Mouse (Mus musculus): ENCODE results near the gene Shisal1. TPM values are rescaled to one million over a fixed set of nuclear protein-coding genes. Genes with fewer than 3 reads are reported as not detected.

The Shisal1 gene
- total and polyA plus RNA-seq, 3 experiments: not detected

- DNase-seq (ENCODE audit: low read depth, low spot score): no peak
- no peaks in the 10 kb centered on the region for H3K9me3 ChIP-seq (replicated peaks; ENCODE audit: insufficient read depth, low read length)
- no peaks in the 10 kb centered on the region for H3K36me3 ChIP-seq (ENCODE audit: control insufficient read depth in 1 of 2, insufficient read depth in 2 of 2, low read length in 2 of 2)
- no peaks in the 10 kb centered on the region for H3K27me3 ChIP-seq (ENCODE audit: control insufficient read depth in 1 of 2, insufficient read depth in 2 of 2, low read length in 2 of 2)
- no peak overlapping the region for H3K4me3 ChIP-seq (ENCODE audit: control insufficient read depth in 1 of 2, insufficient read depth in 1 of 2, low read depth in 2 of 2, low read length in 2 of 2)
- TF ChIP-seq CHD1 (IDR thresholded peaks at IDR 0.05; ENCODE audit: low read depth, low read length) (no peak), USF2 (IDR thresholded peaks at IDR 0.05; ENCODE audit: borderline replicate concordance in 1 of 2, insufficient read depth in 1 of 2, low read depth in 1 of 2, low read length in 2 of 2) (no peak), KAT2A (conservative IDR thresholded peaks at IDR 0.05; ENCODE audit: low read depth, low read length) (no peak), ETS1 (IDR thresholded peaks at IDR 0.05; ENCODE audit: low read depth, low read length) (no peak), POLR2AphosphoS2 (IDR thresholded peaks at IDR 0.05; ENCODE audit: low read length) (no peak), BHLHE40 (IDR thresholded peaks at IDR 0.05; ENCODE audit: borderline replicate concordance, low read depth, low read length) (no peak), NRF1 (IDR thresholded peaks at IDR 0.05; ENCODE audit: insufficient read depth, low read depth, low read length, poor library complexity, severe bottlenecking) (no peak), TAL1 (IDR thresholded peaks at IDR 0.05; ENCODE audit: low read length) (no peak), E2F4 (IDR thresholded peaks at IDR 0.05; ENCODE audit: borderline replicate concordance, low read depth, low read length) (no peak), SIN3A (IDR thresholded peaks at IDR 0.05; ENCODE audit: low read length) (no peak), EP300 (IDR thresholded peaks at IDR 0.05; ENCODE audit: low read depth in 1 of 2, low read length in 2 of 2) (no peak), MAZ (IDR thresholded peaks at IDR 0.05; ENCODE audit: low read depth, low read length) (no peak), MAX (IDR thresholded peaks at IDR 0.05; ENCODE audit: low read length) (no peak), RCOR1 (IDR thresholded peaks at IDR 0.05; ENCODE audit: low read depth, low read length) (no peak), POLR2A (IDR thresholded peaks at IDR 0.05; ENCODE audit: control insufficient read depth in 1 of 2, insufficient read depth in 1 of 2, low read depth in 1 of 2, low read length in 2 of 2, poor library complexity in 1 of 2) (no peak), ZKSCAN1 (IDR thresholded peaks at IDR 0.05; ENCODE audit: low read depth, low read length) (no peak)
- H3K4me1 ChIP-seq (ENCODE audit: control insufficient read depth in 1 of 2, insufficient read depth in 2 of 2, low read length in 2 of 2): no peaks in the 10 kb centered on the region
- no peak overlapping the region for H3K9ac ChIP-seq (ENCODE audit: control insufficient read depth, low read depth, low read length, poor library complexity, severe bottlenecking)
- no peaks in the 10 kb centered on the region for H3K79me2 ChIP-seq (ENCODE audit: control insufficient read depth, insufficient read depth, low read length, poor library complexity)
- H3K27ac ChIP-seq (ENCODE audit: control insufficient read depth, low read depth, low read length): no peak overlapping the region
Observed at GRCm38 (mm10) chr15:84430482-84430881, 16.4 kb downstream of the Shisal1 start.

- Histone ChIP-seq H3K9ac (ENCODE audit: control insufficient read depth, low read depth, low read length, poor library complexity, severe bottlenecking) (no peak overlapping the region), H3K36me3 (ENCODE audit: control insufficient read depth in 1 of 2, insufficient read depth in 2 of 2, low read length in 2 of 2) (no peaks in the 10 kb centered on the region), H3K4me3 (ENCODE audit: control insufficient read depth in 1 of 2, insufficient read depth in 1 of 2, low read depth in 2 of 2, low read length in 2 of 2) (no peak overlapping the region), H3K27me3 (ENCODE audit: control insufficient read depth in 1 of 2, insufficient read depth in 2 of 2, low read length in 2 of 2) (no peaks in the 10 kb centered on the region), H3K9me3 (replicated peaks; ENCODE audit: insufficient read depth, low read length) (no peaks in the 10 kb centered on the region), H3K4me1 (ENCODE audit: control insufficient read depth in 1 of 2, insufficient read depth in 2 of 2, low read length in 2 of 2) (no peaks in the 10 kb centered on the region), H3K79me2 (ENCODE audit: control insufficient read depth, insufficient read depth, low read length, poor library complexity) (no peaks in the 10 kb centered on the region), H3K27ac (ENCODE audit: control insufficient read depth, low read depth, low read length) (no peak overlapping the region)
- TF ChIP-seq RCOR1 (IDR thresholded peaks at IDR 0.05; ENCODE audit: low read depth, low read length): no peak
- no peak for TF ChIP-seq NELFE (IDR thresholded peaks at IDR 0.05; ENCODE audit: low read depth, low read length)
- TF ChIP-seq POLR2AphosphoS5 (IDR thresholded peaks at IDR 0.05; ENCODE audit: borderline replicate concordance, low read depth, low read length): no peak
- DNase-seq (ENCODE audit: low read depth, low spot score): no peak
Observed at GRCm38 (mm10) chr15:84427624-84428023, 19.3 kb downstream of the Shisal1 start.
